In genomic region chr17:48332524-48332923, GRCm38 (mm10) we compare ENCODE assay signal across 20 mouse cellular contexts. TPM values are rescaled to one million over a fixed set of nuclear protein-coding genes. Genes with fewer than 3 reads are reported as not detected.
"Had no signal": no experiment of that assay in that cellular context is flagged by ENCODE, and none has a peak within 500 bp of the region (broad histone marks: within the 10 kb centered on the region; RNA-seq: fewer than 3 reads in every experiment).

No protein-coding gene starts in this region.

- H3K36me3 ChIP-seq: kidney, embryonic 15.5 days; liver, embryonic 13.5 days had no signal

- DNase-seq: layer of hippocampus, postnatal 36 days; liver, embryonic 13.5 days; lung, adult 2 months; lung, postnatal 14 days; lung, postnatal 4 days; midbrain, embryonic 14.5 days; right cerebral cortex, adult 18-20 months; right cerebral cortex, postnatal 14 days; right cerebral cortex, postnatal 4 days; thymus, postnatal 25 days had no signal

- H3K27ac ChIP-seq: kidney, embryonic 15.5 days; left cerebral cortex, adult 2 months; liver, embryonic 13.5 days; stomach, postnatal 0 days had no signal

- H3K27me3 ChIP-seq: kidney, embryonic 15.5 days; liver, embryonic 13.5 days had no signal

- H3K4me2 ChIP-seq: kidney, embryonic 15.5 days; liver, embryonic 13.5 days; midbrain, embryonic 11.5 days had no signal

- H3K4me3 ChIP-seq: kidney, embryonic 15.5 days; left cerebral cortex, adult 2 months; liver, embryonic 13.5 days had no signal

- H3K4me1 ChIP-seq: kidney, embryonic 15.5 days; liver, embryonic 13.5 days had no signal

- H3K9me3 ChIP-seq: kidney, embryonic 15.5 days; liver, embryonic 13.5 days had no signal

- H3K9ac ChIP-seq: kidney, embryonic 15.5 days; liver, embryonic 13.5 days had no signal

RNA-seq across cellular contexts. Expression of gene Trem2, which starts 13.7 kb away (rescaled TPM):
- total RNA-seq: megakaryocyte-erythroid progenitor cell, adult 5-6 weeks had no signal

RNA-seq across cellular contexts. Expression of gene B430306N03Rik, which starts 16.6 kb away (rescaled TPM):
- total RNA-seq: layer of hippocampus, postnatal 10 days; left cerebral cortex, postnatal 10 days had no signal
- polyA plus RNA-seq: neural tube, embryonic 11.5 days; neural tube, embryonic 14.5 days had no signal

RNA-seq across cellular contexts. Expression of gene Treml1, which starts 27.2 kb away (rescaled TPM):
- total RNA-seq: layer of hippocampus, postnatal 10 days; layer of hippocampus, postnatal 36 days; liver, adult 2 months had no signal
- polyA plus RNA-seq: neural tube, embryonic 14.5 days; stomach, postnatal 0 days had no signal
